In the genomic region with DNA sequence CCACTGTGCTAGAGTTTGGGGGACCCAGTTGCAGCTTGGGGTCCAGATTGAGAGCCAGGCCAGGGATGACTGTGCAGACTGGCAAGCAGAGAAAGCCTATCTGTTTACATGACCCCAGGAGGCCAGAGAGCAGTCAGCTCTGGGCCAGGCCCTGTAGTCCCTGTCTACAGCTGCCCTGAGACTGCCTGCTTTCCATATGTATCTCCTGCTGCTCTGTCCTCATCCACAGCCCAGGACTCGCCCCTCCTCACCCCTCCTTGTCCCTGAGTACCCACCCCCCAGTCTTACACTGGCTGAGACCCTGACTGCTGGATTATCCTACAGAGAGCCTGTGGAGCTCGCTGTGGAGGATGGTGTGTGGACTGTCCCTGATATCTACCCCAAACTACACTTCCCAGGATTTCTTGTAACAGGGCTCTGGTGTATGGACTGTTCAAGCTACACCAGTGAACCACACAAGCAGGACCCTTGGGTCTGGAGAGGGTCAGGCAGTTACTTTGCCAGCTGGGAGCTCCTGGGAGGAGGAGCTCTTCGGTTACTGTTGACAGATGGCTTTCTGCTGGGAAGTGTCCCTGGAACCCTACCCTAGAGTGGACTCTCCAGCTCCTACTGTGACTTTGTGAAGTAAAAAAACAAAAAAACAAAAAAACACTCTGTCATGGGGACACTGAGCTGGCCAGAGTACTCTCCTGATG, we compare ENCODE assay signal across 9 mouse cellular contexts. TPM values are rescaled to one million over a fixed set of nuclear protein-coding genes. Genes with fewer than 3 reads are reported as not detected.
DNase-seq lines count a peak whose midpoint lies in the region.
"Had no signal": no experiment of that assay in that cellular context is flagged by ENCODE, and none has a peak within 500 bp of the region (broad histone marks: within the 10 kb centered on the region; RNA-seq: fewer than 3 reads in every experiment).

No protein-coding gene starts in this region.

- intact Hi-C loops in heart, postnatal 10 days (cut with DNase I): loop anchor here (2.0 kb wide), 1 partner anchor 66 kb away; no protein-coding TSS in a partner anchor

- DNase-seq in adipocyte (ENCODE audit: low spot score): peak; percentile 50
- DNase-seq in cerebellum, adult 9-10 months: peak; percentile 58
- peak; percentile 57 to 65 for DNase-seq in heart, postnatal 10 days
- peak; percentile 71 for DNase-seq in lung, postnatal 10 days
- no peak for DNase-seq in c-Kit-positive CD71-positive TER-119-positive erythroid progenitor cells, embryonic 14.5 days (ENCODE audit: low spot score)
- no peak for DNase-seq in T-cell, adult 2 months (ENCODE audit: low spot score)
- DNase-seq in thymus, postnatal 0 days (ENCODE audit: low spot score): no peak

RNA-seq across cellular contexts. Expression of a gene that starts 32.6 kb away (rescaled TPM):
- total RNA-seq in heart, postnatal 10 days (2021): 1 to 10 TPM; 6.9 to 7.5 TPM
- polyA plus RNA-seq in thymus, postnatal 0 days (2015; fragmentation: Nextera tagmentation; extraction: Ambion mirVana): not detected in 2 replicates
- total RNA-seq: left cerebral cortex, adult 8-10 months had no signal
- polyA plus RNA-seq: spleen, adult 2 months had no signal

RNA-seq across cellular contexts. Expression of a gene that starts 51.8 kb away (rescaled TPM):
- total RNA-seq in heart, postnatal 10 days (2021): under 1 TPM; 0.53 to 0.55 TPM
- polyA plus RNA-seq in thymus, postnatal 0 days (2015; fragmentation: Nextera tagmentation; extraction: Ambion mirVana): 0.12 and 0.31 TPM in 2 replicates

Comparison
In these comparisons a context has a peak if more than half of its experiments do, and no peak if none do; other contexts are left out.
1. DNase-seq: peak in adipocyte (single experiment), cerebellum, adult 9-10 months (single experiment), heart, postnatal 10 days (2 of 2) and lung, postnatal 10 days (single experiment); none in c-Kit-positive CD71-positive TER-119-positive erythroid progenitor cells, embryonic 14.5 days (single experiment), T-cell, adult 2 months (single experiment) and thymus, postnatal 0 days (single experiment).